Mouse (Mus musculus): Measurements from ENCODE around the gene Nfkbid. TPM values are rescaled to one million over a fixed set of nuclear protein-coding genes. Genes with fewer than 3 reads are reported as not detected.

The Nfkbid gene
- polyA plus RNA-seq, 1 experiment from 2014 or later: 1.7 TPM

GRCm38 (mm10) chr7:30440697-30441096, 19.2 kb downstream of the Nfkbid start:
- no peak for ATAC-seq (ENCODE audit: insufficient read depth)
- Histone ChIP-seq H3K9ac (no peak overlapping the region), H3K9me3 (ENCODE audit: low read depth, low read length) (no peaks in the 10 kb centered on the region), H3K4me1 (ENCODE audit: insufficient read depth) (peaks cover 13% of the 10 kb centered on the region), H3K36me3 (ENCODE audit: insufficient read depth) (no peaks in the 10 kb centered on the region), H3K4me3 (ENCODE audit: low read depth, low read length) (no peak overlapping the region), H3K27me3 (ENCODE audit: insufficient read depth, low read length) (peaks cover 6% of the 10 kb centered on the region; the same call in 1 of the 2 replicates), H3K27ac (ENCODE audit: low read depth) (no peak overlapping the region), H3K4me2 (no peak overlapping the region)
- peak; percentile 79 for TF ChIP-seq CTCF (IDR thresholded peaks at IDR 0.05; ENCODE audit: low read depth)
- 25% methylated on average over 4 of the region's 5 CpGs for WGBS
- DNase-seq: peak; percentile 66

GRCm38 (mm10) chr7:30443696-30444095, 22.2 kb downstream of the Nfkbid start:
- TF ChIP-seq CTCF (IDR thresholded peaks at IDR 0.05; ENCODE audit: low read depth): no peak
- ATAC-seq (ENCODE audit: insufficient read depth): no peak
- WGBS: 23% methylated on average over 9 of the region's 9 CpGs

GRCm38 (mm10) chr7:30444154-30444970, 22.8 kb downstream of the Nfkbid start:
- under 1% methylated on average over 38 of the region's 38 CpGs for WGBS
- ATAC-seq (ENCODE audit: insufficient read depth): peak; percentile 38; the same call in 1 of the 2 replicates
- peak overlapping the region; percentile 56 for H3K9ac ChIP-seq
- H3K9me3 ChIP-seq (ENCODE audit: low read depth, low read length): no peaks in the 10 kb centered on the region; the same call in 1 of the 2 replicates
- DNase-seq: peak; percentile 73
- H3K4me3 ChIP-seq (ENCODE audit: low read depth, low read length): peak overlapping the region; percentile 66
- no peak for TF ChIP-seq CTCF (IDR thresholded peaks at IDR 0.05; ENCODE audit: low read depth)
- peaks cover 13% of the 10 kb centered on the region for H3K4me1 ChIP-seq (ENCODE audit: insufficient read depth)
- H3K36me3 ChIP-seq (ENCODE audit: insufficient read depth): no peaks in the 10 kb centered on the region
- H3K4me2 ChIP-seq: peak overlapping the region; percentile 86
- H3K27ac ChIP-seq (ENCODE audit: low read depth): no peak overlapping the region
- H3K27me3 ChIP-seq (ENCODE audit: insufficient read depth, low read length): peaks cover 13% of the 10 kb centered on the region

More at GRCm38 (mm10) chr7:30443696-30444095, 22.2 kb downstream of the Nfkbid start:
- H3K4me3 ChIP-seq (ENCODE audit: low read depth, low read length): peak overlapping the region; percentile 66; the same call in 1 of the 2 replicates
- no peaks in the 10 kb centered on the region; the same call in 1 of the 2 replicates for H3K9me3 ChIP-seq (ENCODE audit: low read depth, low read length)
- peak overlapping the region; percentile 86 for H3K4me2 ChIP-seq
- H3K9ac ChIP-seq: no peak overlapping the region
- peaks cover 13% of the 10 kb centered on the region for H3K4me1 ChIP-seq (ENCODE audit: insufficient read depth)
- no peaks in the 10 kb centered on the region for H3K36me3 ChIP-seq (ENCODE audit: insufficient read depth)
- DNase-seq: peak; percentile 20
- H3K27ac ChIP-seq (ENCODE audit: low read depth): no peak overlapping the region
- H3K27me3 ChIP-seq (ENCODE audit: insufficient read depth, low read length): peaks cover 13% of the 10 kb centered on the region

- peak; percentile 74 for DNase-seq
- WGBS: under 1% methylated on average over 72 of the region's 72 CpGs
Observed at GRCm38 (mm10) chr7:30444971-30445751, 23.6 kb downstream of the Nfkbid start, which contains the start of gene Aplp1. TSS of gene Aplp1 (minus strand) at chr7:30445535.

GRCm38 (mm10) chr7:30450241-30450640, 28.7 kb downstream of the Nfkbid start:
- Histone ChIP-seq H3K9me3 (ENCODE audit: low read depth, low read length) (no peaks in the 10 kb centered on the region; the same call in 1 of the 2 replicates), H3K27ac (ENCODE audit: low read depth) (no peak overlapping the region), H3K4me1 (ENCODE audit: insufficient read depth) (no peaks in the 10 kb centered on the region), H3K9ac (no peak overlapping the region), H3K4me2 (no peak overlapping the region), H3K36me3 (ENCODE audit: insufficient read depth) (no peaks in the 10 kb centered on the region), H3K27me3 (ENCODE audit: insufficient read depth, low read length) (peaks cover 42% of the 10 kb centered on the region), H3K4me3 (ENCODE audit: low read depth, low read length) (no peak overlapping the region)
- ATAC-seq (ENCODE audit: insufficient read depth) (no peak), DNase-seq (no peak)
- TF ChIP-seq CTCF (IDR thresholded peaks at IDR 0.05; ENCODE audit: low read depth): no peak
- WGBS: 66% methylated on average over 7 of the region's 7 CpGs

More at GRCm38 (mm10) chr7:30444971-30445751, 23.6 kb downstream of the Nfkbid start, which contains the start of gene Aplp1:
- Histone ChIP-seq H3K9me3 (ENCODE audit: low read depth, low read length) (no peaks in the 10 kb centered on the region; the same call in 1 of the 2 replicates), H3K27me3 (ENCODE audit: insufficient read depth, low read length) (peaks cover 13% of the 10 kb centered on the region), H3K4me3 (ENCODE audit: low read depth, low read length) (peak within 1 kb of the TSS; percentile 66), H3K9ac (peak within 1 kb of the TSS; percentile 56), H3K36me3 (ENCODE audit: insufficient read depth) (no peaks in the 10 kb centered on the region), H3K27ac (ENCODE audit: low read depth) (peak within 1 kb of the TSS; percentile 24; the same call in 1 of the 2 replicates), H3K4me1 (ENCODE audit: insufficient read depth) (peaks cover 13% of the 10 kb centered on the region), H3K4me2 (peak within 1 kb of the TSS; percentile 86)
- ATAC-seq (ENCODE audit: insufficient read depth): peak; percentile 77
- TF ChIP-seq CTCF (IDR thresholded peaks at IDR 0.05; ENCODE audit: low read depth): no peak

GRCm38 (mm10) chr7:30453327-30453726, 31.8 kb downstream of the Nfkbid start:
- 20% methylated on average over 25 of the region's 25 CpGs for WGBS
- no peak for ATAC-seq (ENCODE audit: insufficient read depth)

More at GRCm38 (mm10) chr7:30453327-30453726, 31.8 kb downstream of the Nfkbid start:
- no peak for DNase-seq
- no peak overlapping the region for H3K27ac ChIP-seq (ENCODE audit: low read depth)
- H3K36me3 ChIP-seq (ENCODE audit: insufficient read depth): no peaks in the 10 kb centered on the region
- no peak overlapping the region for H3K9ac ChIP-seq
- peaks cover 63% of the 10 kb centered on the region for H3K27me3 ChIP-seq (ENCODE audit: insufficient read depth, low read length)
- no peak for TF ChIP-seq CTCF (IDR thresholded peaks at IDR 0.05; ENCODE audit: low read depth)
- H3K4me1 ChIP-seq (ENCODE audit: insufficient read depth): no peaks in the 10 kb centered on the region
- no peak overlapping the region for H3K4me3 ChIP-seq (ENCODE audit: low read depth, low read length)
- no peak overlapping the region for H3K4me2 ChIP-seq
- H3K9me3 ChIP-seq (ENCODE audit: low read depth, low read length): no peaks in the 10 kb centered on the region
